Mouse (Mus musculus) C2C12 (cell line): ENCODE data around the gene Slc15a4. TPM values are rescaled to one million over a fixed set of nuclear protein-coding genes. Genes with fewer than 3 reads are reported as not detected.

Experiments
- H3K27me3 ChIP-seq: one replicate; pipeline ENCODE4 v1.6.1; 2011; ENCODE audit not compliant: control insufficient read depth, insufficient read depth, insufficient read length
- H3K36me3 ChIP-seq: one replicate; pipeline ENCODE4 v1.6.1; 2011; ENCODE audit not compliant: control insufficient read depth, insufficient read depth
- H3K4me3 ChIP-seq: one replicate; pipeline ENCODE4 v1.5.1; 2011; ENCODE audit warnings: mild to moderate bottlenecking, control low read depth; ENCODE audit not compliant: poor library complexity, insufficient read depth, severe bottlenecking
- H3K79me2 ChIP-seq: one replicate; pipeline ENCODE4 v1.6.1; 2011; ENCODE audit not compliant: control insufficient read depth, insufficient read depth
- H3K79me3 ChIP-seq: one replicate; pipeline ENCODE4 v1.6.1; 2011; ENCODE audit warnings: low read depth, control low read depth
- H3ac ChIP-seq: one replicate; pipeline ENCODE3; 2011; ENCODE audit warnings: low read depth; ENCODE audit not compliant: control insufficient read depth, insufficient read length
- CEBPB ChIP-seq: IDR thresholded peaks from one replicate; pipeline ENCODE4 v1.6.1; 2011; ENCODE audit warnings: low read depth, mild to moderate bottlenecking, control low read depth, moderate library complexity
- CTCF ChIP-seq: IDR thresholded peaks from one replicate; pipeline ENCODE4 v1.5.1; 2011; ENCODE audit not compliant: control insufficient read depth, insufficient read depth, insufficient read length
- FOSL1 ChIP-seq: IDR thresholded peaks from one replicate; pipeline ENCODE4 v1.8.0; 2011; ENCODE audit warnings: mild to moderate bottlenecking, low read length; ENCODE audit not compliant: poor library complexity, insufficient read depth, severe bottlenecking
- MAX ChIP-seq: IDR thresholded peaks from one replicate; pipeline ENCODE4 v1.6.1; 2011; ENCODE audit warnings: mild to moderate bottlenecking, control low read depth
- MYOD1 ChIP-seq: IDR thresholded peaks from one replicate; pipeline ENCODE4 v1.6.1; 2011; ENCODE audit warnings: low read depth; ENCODE audit not compliant: control insufficient read depth, insufficient read length
- MYOG ChIP-seq: IDR thresholded peaks from one replicate; pipeline ENCODE4 v1.6.1; 2011; ENCODE audit not compliant: control insufficient read depth, insufficient read length; ENCODE audit errors: extremely low read depth
- USF1 ChIP-seq: IDR thresholded peaks from one replicate; pipeline ENCODE4 v1.6.1; 2011; ENCODE audit warnings: low read depth, mild to moderate bottlenecking, control low read depth, moderate library complexity
- polyA plus RNA-seq: library from polyadenylated mRNA; unstranded; fragments of >200 nt; fragmentation: generic; extraction: Trizol; gene quantifications from one replicate; pipeline ENCODE4 v1.2.1, GENCODE M21; 2012; ENCODE audit warnings: missing spikeins

Gene Slc15a4
- polyA plus RNA-seq, 1 experiment, result 42.8 TPM

GRCm38 (mm10) chr5:127607507-127607906, 25.2 kb downstream of the Slc15a4 start:
- peaks cover 41% of the 10 kb centered on the region for H3K36me3 ChIP-seq
- H3K27me3 ChIP-seq, result no peaks in the 10 kb centered on the region
- peaks cover 45% of the 10 kb centered on the region for H3K79me3 ChIP-seq
- TF ChIP-seq FOSL1 (no peak), CEBPB (no peak), USF1 (no peak), MYOG (no peak)
- H3ac ChIP-seq, result no peak overlapping the region
- peaks cover 72% of the 10 kb centered on the region for H3K79me2 ChIP-seq
- H3K4me3 ChIP-seq, result no peak overlapping the region

DNA sequence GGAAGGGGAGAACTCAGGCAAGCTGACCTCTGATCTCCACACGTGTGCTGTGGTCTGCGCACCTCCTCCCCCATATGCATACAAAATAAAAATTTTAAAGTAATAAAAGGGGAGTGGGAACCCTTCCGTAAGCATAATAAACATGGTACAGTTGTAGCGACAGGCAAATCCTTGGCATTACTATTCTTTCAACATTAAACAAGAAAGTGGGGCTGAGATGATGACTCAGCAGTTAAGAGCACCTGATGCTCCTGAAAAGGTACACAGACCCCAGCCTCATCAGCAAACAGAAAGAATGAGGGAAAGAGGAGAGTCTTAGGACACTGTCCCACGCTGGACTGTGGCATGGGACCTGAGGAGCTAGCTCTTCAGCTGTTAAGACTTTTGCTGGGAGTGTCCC, 29.7 kb downstream of the Slc15a4 start:
- peaks cover 10% of the 10 kb centered on the region for H3K79me3 ChIP-seq
- no peak for TF ChIP-seq FOSL1
- no peak for TF ChIP-seq MAX
- TF ChIP-seq USF1, result no peak
- TF ChIP-seq CEBPB, result no peak
- no peak for TF ChIP-seq MYOD1
- no peak for TF ChIP-seq CTCF
- peaks cover 60% of the 10 kb centered on the region for H3K36me3 ChIP-seq

DNA sequence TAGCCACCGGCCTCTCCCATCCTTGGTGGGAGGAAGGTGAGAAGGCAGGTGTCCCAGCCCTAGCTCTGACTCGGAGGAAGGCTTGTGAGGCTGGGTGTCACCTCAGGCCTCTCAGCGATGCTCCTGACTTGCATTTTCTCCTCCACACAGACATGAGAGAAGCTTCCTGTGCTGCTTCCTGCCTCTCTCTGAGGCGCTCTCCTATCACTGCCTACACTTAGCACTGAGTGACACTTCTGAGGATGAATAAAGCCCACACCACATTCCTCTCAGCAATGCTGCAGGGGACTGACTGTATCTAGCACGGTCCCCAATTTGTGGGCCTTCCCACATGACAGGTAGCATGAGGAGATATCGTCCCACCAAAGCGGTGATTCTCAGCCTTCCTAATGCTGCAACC, 35.8 kb downstream of the Slc15a4 start:
- H3K4me3 ChIP-seq, result no peak overlapping the region
- TF ChIP-seq FOSL1 (no peak), MYOG (no peak)
- no peak overlapping the region for H3ac ChIP-seq
- peaks cover 77% of the 10 kb centered on the region for H3K36me3 ChIP-seq
- no peaks in the 10 kb centered on the region for H3K79me3 ChIP-seq
- no peaks in the 10 kb centered on the region for H3K27me3 ChIP-seq
- H3K79me2 ChIP-seq, result no peaks in the 10 kb centered on the region

More for the DNA sequence above, 29.7 kb downstream of the Slc15a4 start:
- Histone ChIP-seq H3K4me3 (no peak overlapping the region), H3ac (no peak overlapping the region), H3K79me2 (peaks cover 26% of the 10 kb centered on the region), H3K27me3 (no peaks in the 10 kb centered on the region)

DNA sequence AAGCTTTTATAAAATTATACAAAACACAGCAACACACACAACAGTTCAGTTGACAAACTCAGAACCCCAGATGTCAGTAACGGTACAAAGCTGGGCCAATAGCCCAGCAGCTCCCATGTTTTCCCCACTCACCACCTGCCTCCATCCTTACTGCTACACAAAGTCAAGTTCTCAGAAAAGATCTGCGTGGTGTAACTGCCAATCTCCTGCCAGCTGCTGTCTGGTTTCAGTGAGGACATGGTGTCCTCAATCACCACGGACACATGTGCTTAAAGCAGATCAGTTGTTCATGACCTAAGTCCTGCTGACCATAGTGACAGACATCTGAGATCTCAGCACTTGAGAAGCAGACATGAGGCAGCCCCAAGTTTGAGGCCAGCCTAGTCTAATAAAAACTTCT, 37.0 kb downstream of the Slc15a4 start:
- Histone ChIP-seq H3K36me3 (peaks cover 74% of the 10 kb centered on the region), H3K79me2 (no peaks in the 10 kb centered on the region), H3ac (no peak overlapping the region), H3K4me3 (no peak overlapping the region), H3K27me3 (no peaks in the 10 kb centered on the region), H3K79me3 (no peaks in the 10 kb centered on the region)
- TF ChIP-seq FOSL1 (no peak), CEBPB (no peak), MAX (no peak), MYOD1 (no peak), USF1 (no peak), CTCF (no peak), MYOG (no peak)

DNA sequence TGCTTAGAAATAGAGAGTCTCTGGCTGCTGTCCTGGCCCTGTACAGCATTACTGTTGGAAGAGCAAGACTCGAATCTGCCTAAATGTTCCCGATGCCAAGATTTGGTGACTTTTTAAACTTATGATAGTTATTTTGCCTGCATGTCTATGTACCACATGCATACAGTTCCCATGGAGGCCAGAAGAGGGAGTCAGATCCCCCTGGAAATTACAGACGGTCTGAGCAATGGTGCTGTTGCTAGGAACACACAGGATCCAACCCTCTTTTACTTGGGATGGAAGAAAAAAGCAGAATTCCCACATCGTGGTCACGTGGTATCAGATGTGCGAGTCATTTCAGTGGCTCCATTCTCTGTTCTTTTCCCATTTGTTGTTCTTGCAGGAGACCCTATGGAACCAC, 39.8 kb downstream of the Slc15a4 start:
- Histone ChIP-seq H3K79me2 (no peaks in the 10 kb centered on the region), H3K27me3 (no peaks in the 10 kb centered on the region), H3K79me3 (no peaks in the 10 kb centered on the region), H3K36me3 (peaks cover 54% of the 10 kb centered on the region), H3K4me3 (no peak overlapping the region), H3ac (no peak overlapping the region)
- TF ChIP-seq FOSL1 (no peak), CTCF (no peak), MAX (no peak), MYOG (no peak), MYOD1 (no peak), CEBPB (no peak), USF1 (no peak)

DNA sequence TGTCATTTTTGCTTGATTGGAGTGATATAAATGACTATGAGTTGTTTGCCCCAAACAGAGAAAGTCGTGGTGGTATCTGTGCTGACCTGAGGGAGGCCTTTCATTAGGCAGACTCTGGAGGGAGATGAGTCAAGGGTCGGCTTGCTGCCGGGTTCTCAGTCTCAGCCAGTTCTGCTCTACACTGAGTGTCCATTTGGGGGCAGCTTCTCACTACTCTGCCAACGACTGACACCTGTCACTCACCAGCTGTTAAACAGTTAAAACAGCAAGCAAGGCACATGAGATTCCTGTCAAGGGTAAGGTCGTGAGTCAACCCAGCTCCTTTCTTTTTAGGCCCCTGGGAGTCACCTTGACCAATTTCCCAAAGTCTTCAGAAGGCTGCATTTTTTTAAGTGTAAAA, 40.3 kb downstream of the Slc15a4 start:
- Histone ChIP-seq H3ac (no peak overlapping the region), H3K27me3 (no peaks in the 10 kb centered on the region), H3K79me3 (no peaks in the 10 kb centered on the region), H3K36me3 (peaks cover 50% of the 10 kb centered on the region), H3K79me2 (no peaks in the 10 kb centered on the region), H3K4me3 (no peak overlapping the region)
- no peak for TF ChIP-seq FOSL1
